Mouse (Mus musculus) liver, postnatal 0 days (tissue): Measurements from ENCODE around the gene Triobp.

Experiments
- CTCF ChIP-seq: sonication (generic); IDR thresholded peaks from 2 replicates; pipeline ENCODE4 v1.5.1; 2016; ENCODE audit warnings: antibody characterized with exemption, low read depth
- EP300 ChIP-seq: IDR thresholded peaks from 2 replicates; pipeline ENCODE4 v1.6.1; 2016; ENCODE audit warnings: antibody characterized with exemption, low read depth, mild to moderate bottlenecking

DNA sequence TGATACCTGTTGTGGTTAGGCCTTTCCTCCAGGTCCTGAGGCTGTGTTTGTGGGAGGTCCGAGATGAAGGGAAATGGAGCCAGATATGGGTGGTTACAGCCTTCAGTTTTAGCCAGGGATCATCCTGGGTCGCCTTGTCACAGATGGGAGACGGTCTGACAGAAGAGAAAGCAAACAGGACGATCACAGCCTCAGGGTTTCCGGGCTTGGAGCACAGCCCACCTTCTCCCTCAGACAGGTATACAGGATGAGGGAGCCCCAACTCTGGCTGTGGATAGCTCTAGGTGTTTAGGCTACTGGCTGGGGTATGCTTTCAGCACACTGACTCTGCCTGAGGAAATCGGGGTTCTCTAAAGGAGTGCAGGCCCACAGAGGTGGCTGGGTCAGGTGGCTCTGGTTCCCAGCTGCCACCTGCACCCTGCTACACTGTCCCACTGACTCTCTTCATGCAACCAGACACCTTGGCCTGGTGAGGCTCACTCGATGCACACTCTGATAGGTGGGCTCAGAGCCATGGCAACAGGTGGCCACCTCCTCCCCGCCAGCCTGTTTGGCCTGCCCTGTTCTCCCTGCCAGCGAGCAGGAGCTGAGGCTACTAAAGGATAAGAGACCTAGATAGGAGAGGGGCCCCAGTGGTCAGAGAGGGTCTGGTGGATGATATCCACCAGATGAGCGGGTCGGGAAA lies 39.2 kb downstream of the Triobp start:
- no peak for TF ChIP-seq CTCF
- TF ChIP-seq EP300, result no peak
